Mouse (Mus musculus) T-cell, adult 2 months (primary cell): ENCODE measurements around the gene Glycam1.
A peak's percentile ranks its signal among the peaks of the same experiment; 100 is the strongest.
"Not testable (repeated sequence)": the region's sequence is repeated elsewhere in the genome, so short reads cannot be mapped to it uniquely, and the experiment has no call there.

Experiments
- DNase-seq: peaks from one replicate; pipeline ENCODE4 v3.0.0; 2022; ENCODE audit warnings: low spot score

Gene Glycam1

GRCm38 (mm10) chr15:103564981-103565380 is at the start of gene Glycam1:
Gene Glycam1 (minus strand): TSS chr15:103565081.
- no peak for DNase-seq

GRCm38 (mm10) chr15:103604481-103604880 is 39.6 kb upstream of the Glycam1 start:
- no peak for DNase-seq

- DNase-seq, result no peak
Observed at GRCm38 (mm10) chr15:103590779-103591178, 25.9 kb upstream of the Glycam1 start.

- DNase-seq, result not testable (repeated sequence)
Observed at GRCm38 (mm10) chr15:103587752-103588151, 22.9 kb upstream of the Glycam1 start.

GRCm38 (mm10) chr15:103585876-103586275 is 21.0 kb upstream of the Glycam1 start:
- DNase-seq, result no peak

GRCm38 (mm10) chr15:103552096-103552690 is 12.7 kb downstream of the Glycam1 start:
- DNase-seq, result no peak

GRCm38 (mm10) chr15:103551053-103551452 is 13.8 kb downstream of the Glycam1 start:
- DNase-seq, result no peak

- no peak for DNase-seq
Observed at GRCm38 (mm10) chr15:103549475-103549874, 15.4 kb downstream of the Glycam1 start.

- no peak for DNase-seq
Observed at GRCm38 (mm10) chr15:103547983-103548382, 16.9 kb downstream of the Glycam1 start.

- DNase-seq, result no peak
Observed at GRCm38 (mm10) chr15:103542526-103542925, 22.4 kb downstream of the Glycam1 start.

GRCm38 (mm10) chr15:103540646-103541045 is 24.2 kb downstream of the Glycam1 start:
- DNase-seq, result no peak

GRCm38 (mm10) chr15:103539259-103539658 is 25.6 kb downstream of the Glycam1 start:
- no peak for DNase-seq

- no peak for DNase-seq
Observed at GRCm38 (mm10) chr15:103537822-103538213, 27.1 kb downstream of the Glycam1 start, which contains the start of gene Ppp1r1a. Gene Ppp1r1a (minus strand): TSS chr15:103538003.

- DNase-seq, result no peak
Observed at GRCm38 (mm10) chr15:103537011-103537821, 27.7 kb downstream of the Glycam1 start.

- no peak for DNase-seq
Observed at GRCm38 (mm10) chr15:103536456-103536855, 28.4 kb downstream of the Glycam1 start.

GRCm38 (mm10) chr15:103535786-103536185 is 29.1 kb downstream of the Glycam1 start:
- no peak for DNase-seq

- no peak for DNase-seq
Observed at GRCm38 (mm10) chr15:103535030-103535429, 29.9 kb downstream of the Glycam1 start.

GRCm38 (mm10) chr15:103534054-103534620 is 30.7 kb downstream of the Glycam1 start:
- no peak for DNase-seq

GRCm38 (mm10) chr15:103530372-103530771 is 34.5 kb downstream of the Glycam1 start:
- DNase-seq, result peak; percentile 26

- no peak for DNase-seq
Observed at GRCm38 (mm10) chr15:103523156-103523555, 41.7 kb downstream of the Glycam1 start.

- DNase-seq, result no peak
Observed at GRCm38 (mm10) chr15:103522458-103523099, 42.3 kb downstream of the Glycam1 start.
